Mouse (Mus musculus) layer of hippocampus, postnatal 10 days (tissue): ENCODE data around the gene Ccdc7a. TPM values are rescaled to one million over a fixed set of nuclear protein-coding genes. Genes with fewer than 3 reads are reported as not detected.
A peak's percentile ranks its signal among the peaks of the same experiment; 100 is the strongest.

ENCODE experiments used
- DNase-seq, 2 experiments: peaks; one replicate each; pipeline ENCODE4 v3.0.0; 2021; ENCODE audit warnings: low spot score in 2 of 2
- total RNA-seq, 2 experiments: library from RNA; stranded (reverse); gene quantifications; 2 replicates each; pipeline ENCODE4 v1.2.3; 2021

Ccdc7a gene
- total RNA-seq, 2 experiments from 2014 or later, result not detected

GRCm38 (mm10) chr8:128688679-128689078, 376.6 kb downstream of the Ccdc7a start:
- no peak for DNase-seq

GRCm38 (mm10) chr8:128686429-128686990, 378.8 kb downstream of the Ccdc7a start:
- no peak for DNase-seq

GRCm38 (mm10) chr8:128685507-128686428, 379.5 kb downstream of the Ccdc7a start, which contains the start of gene Itgb1:
Itgb1 (plus strand) TSS chr8:128685654.
- peak; percentile 94 to 96 for DNase-seq

- no peak for DNase-seq
These were observed 380.5 kb downstream of the Ccdc7a start for GRCm38 (mm10) chr8:128684609-128685506.

Other genes with a start within 250 kb of the Ccdc7a start
- gene Ccdc7b, start 1.6 kb upstream of the Ccdc7a start, total RNA-seq, result not detected
- gene Gm10999, start 66.1 kb upstream of the Ccdc7a start, total RNA-seq, result not detected
- gene 2610044O15Rik8, start 168.9 kb upstream of the Ccdc7a start, total RNA-seq, result 10 to 100 TPM; 20.1 to 23.0 TPM